Mouse (Mus musculus) bone marrow macrophage, adult 2 months (primary cell): ENCODE results near the gene Dclk2.

Experiments
- CTCF ChIP-seq: IDR thresholded peaks from 2 replicates; pipeline ENCODE4 v1.5.1; 2012; ENCODE audit warnings: low read depth, mild to moderate bottlenecking, low read length, moderate library complexity
- POLR2A ChIP-seq: IDR thresholded peaks from 2 replicates; pipeline ENCODE4 v1.6.1; 2012; ENCODE audit warnings: mild to moderate bottlenecking, low read depth, low read length, borderline replicate concordance

DNA sequence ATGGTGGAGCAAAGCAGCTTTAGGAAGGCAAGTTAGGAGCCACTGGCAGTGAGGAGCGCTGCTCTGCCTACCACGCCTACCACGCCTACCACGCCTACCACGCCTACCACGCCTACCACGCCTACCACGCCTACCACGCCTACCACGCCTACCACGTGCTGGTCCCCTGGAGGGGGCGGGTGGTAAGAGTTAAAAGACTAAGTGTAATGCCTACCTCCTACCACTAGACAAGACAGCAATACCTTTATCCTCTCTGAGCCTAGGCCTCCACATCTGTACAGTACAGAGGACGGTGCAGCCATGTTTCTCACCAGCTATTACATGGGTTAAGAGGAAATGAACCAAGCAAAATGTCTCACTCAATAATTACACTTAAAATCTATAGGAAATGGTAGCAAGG lies 5.4 kb downstream of the Dclk2 start:
- no peak for TF ChIP-seq CTCF
- TF ChIP-seq POLR2A = no peak
